Mouse (Mus musculus) forebrain, embryonic 15.5 days (tissue): ENCODE measurements around the gene Wiz. TPM values are rescaled to one million over a fixed set of nuclear protein-coding genes. Genes with fewer than 3 reads are reported as not detected.

Experiments
- ATAC-seq: fragments of 200-750 bp; cut with Nextera tagmentation; replicated peaks from 2 replicates; pipeline ENCODE4 v1.8.0; 2017; ENCODE audit warnings: mild to moderate bottlenecking, moderate TSS enrichment, moderate library complexity
- H3K27ac ChIP-seq: fragments of 300-500 bp; sonication (generic); replicated peaks from 2 replicates; pipeline ENCODE4 v1.5.1; 2015; ENCODE audit warnings: mild to moderate bottlenecking, inconsistent platforms
- H3K27me3 ChIP-seq: fragments of 300-500 bp; sonication (generic); 2 replicates; pipeline ENCODE4 v1.6.1; 2015; ENCODE audit warnings: inconsistent platforms
- H3K36me3 ChIP-seq: fragments of 300-500 bp; sonication (generic); 2 replicates; pipeline ENCODE4 v1.6.1; 2015; ENCODE audit warnings: mild to moderate bottlenecking, inconsistent platforms
- H3K4me1 ChIP-seq: fragments of 300-500 bp; sonication (generic); 2 replicates; pipeline ENCODE4 v1.6.1; 2015; ENCODE audit warnings: inconsistent platforms
- H3K4me2 ChIP-seq: fragments of 300-500 bp; sonication (generic); replicated peaks from 2 replicates; pipeline ENCODE4 v1.6.1; 2015; ENCODE audit warnings: mild to moderate bottlenecking, inconsistent platforms
- H3K4me3 ChIP-seq: fragments of 300-500 bp; sonication (generic); 2 replicates; pipeline ENCODE4 v1.5.1; 2015; ENCODE audit warnings: mild to moderate bottlenecking, inconsistent platforms
- H3K9ac ChIP-seq: fragments of 300-500 bp; sonication (generic); replicated peaks from 2 replicates; pipeline ENCODE4 v1.6.1; 2015; ENCODE audit warnings: mild to moderate bottlenecking, inconsistent platforms
- H3K9me3 ChIP-seq: fragments of 300-500 bp; sonication (generic); 2 replicates; pipeline ENCODE4 v1.6.1; 2016; ENCODE audit warnings: inconsistent platforms
- WGBS: fragments of 180-500 bp; shearing (Covaris S2); methylation state at CpG from one replicate; pipeline ENCODE4 v1.1.7; 2015; ENCODE audit warnings: mixed read lengths; 5-methylcytosine and 5-hydroxymethylcytosine counted together
- polyA plus RNA-seq: library from polyadenylated mRNA; unstranded; fragments of >200 nt; fragmentation: Nextera tagmentation; extraction: Ambion mirVana; gene quantifications from 2 replicates; pipeline ENCODE4 v1.2.1, GENCODE M21; 2015

Wiz gene
- polyA plus RNA-seq, 1 experiment from 2014 or later = 38.8 TPM

DNA sequence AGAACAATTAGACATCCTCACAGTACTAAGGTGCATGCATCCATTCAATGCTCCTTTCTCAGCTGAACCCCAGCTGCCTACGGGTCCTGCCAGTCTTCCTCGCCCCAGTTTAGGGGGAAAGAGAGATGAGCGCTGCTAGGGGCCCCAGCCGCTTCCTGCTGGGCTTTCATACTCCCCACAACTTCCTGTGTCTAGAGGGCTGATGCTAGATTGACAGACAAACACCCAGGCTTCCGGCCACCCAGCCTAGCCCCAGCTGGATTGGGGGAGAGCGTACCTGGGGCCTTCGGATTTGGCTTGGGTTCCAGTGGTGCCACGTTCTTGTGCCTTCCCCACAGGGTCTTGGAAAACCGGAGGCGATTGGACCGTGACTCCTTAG, 13.5 kb upstream of the Wiz start:
- ATAC-seq = no peak

DNA sequence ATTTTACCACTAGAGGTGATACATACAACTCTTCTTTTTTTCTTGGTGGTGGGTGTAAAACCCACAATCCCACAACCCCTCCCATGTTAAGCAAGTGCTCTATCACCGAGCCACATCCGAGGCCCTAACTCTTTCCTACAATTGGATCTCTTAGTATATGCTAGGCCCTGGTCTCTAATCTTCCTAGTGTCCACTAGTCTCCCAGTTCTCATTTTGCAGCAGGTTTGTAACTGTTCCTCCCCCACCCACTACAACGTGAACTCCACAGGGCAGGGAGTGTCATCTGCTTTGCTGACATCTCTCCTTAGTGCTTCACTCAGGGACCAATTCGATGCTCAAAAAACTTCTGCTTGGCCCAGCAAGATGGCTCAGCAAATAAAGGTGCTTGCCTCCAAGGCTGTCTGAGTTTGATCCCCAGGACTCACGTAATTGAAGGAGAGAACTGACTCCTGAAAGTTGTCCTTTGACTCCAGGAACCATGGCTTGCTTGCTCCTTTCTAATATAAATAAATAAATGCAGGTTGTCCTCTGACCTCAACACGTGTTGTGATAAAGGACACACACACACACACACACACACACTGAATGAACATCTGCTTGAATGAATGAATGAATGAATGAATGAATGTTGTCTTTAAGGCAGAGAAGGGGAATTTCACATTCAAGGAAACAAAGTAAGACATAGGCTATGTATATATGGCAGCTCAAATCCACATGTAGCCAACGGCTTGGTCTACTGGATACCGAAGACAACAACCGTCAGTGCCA, 13.0 kb upstream of the Wiz start:
- H3K4me2 ChIP-seq = no peak overlapping the region
- no peak for ATAC-seq
- 80% methylated on average over 9 of the region's 9 CpGs for WGBS
- no peaks in the 10 kb centered on the region for H3K4me1 ChIP-seq
- no peaks in the 10 kb centered on the region for H3K9me3 ChIP-seq
- H3K36me3 ChIP-seq = no peaks in the 10 kb centered on the region
- no peak overlapping the region for H3K4me3 ChIP-seq
- H3K27me3 ChIP-seq = peaks cover 19% of the 10 kb centered on the region
- no peak overlapping the region for H3K27ac ChIP-seq
- no peak overlapping the region for H3K9ac ChIP-seq

More for the DNA sequence above, 13.5 kb upstream of the Wiz start:
- Histone ChIP-seq H3K4me2 (no peak overlapping the region), H3K9ac (no peak overlapping the region), H3K27ac (no peak overlapping the region), H3K27me3 (peaks cover 13% of the 10 kb centered on the region), H3K4me3 (no peak overlapping the region), H3K36me3 (no peaks in the 10 kb centered on the region), H3K4me1 (no peaks in the 10 kb centered on the region), H3K9me3 (no peaks in the 10 kb centered on the region)
- 75% methylated on average over 11 of the region's 11 CpGs for WGBS

DNA sequence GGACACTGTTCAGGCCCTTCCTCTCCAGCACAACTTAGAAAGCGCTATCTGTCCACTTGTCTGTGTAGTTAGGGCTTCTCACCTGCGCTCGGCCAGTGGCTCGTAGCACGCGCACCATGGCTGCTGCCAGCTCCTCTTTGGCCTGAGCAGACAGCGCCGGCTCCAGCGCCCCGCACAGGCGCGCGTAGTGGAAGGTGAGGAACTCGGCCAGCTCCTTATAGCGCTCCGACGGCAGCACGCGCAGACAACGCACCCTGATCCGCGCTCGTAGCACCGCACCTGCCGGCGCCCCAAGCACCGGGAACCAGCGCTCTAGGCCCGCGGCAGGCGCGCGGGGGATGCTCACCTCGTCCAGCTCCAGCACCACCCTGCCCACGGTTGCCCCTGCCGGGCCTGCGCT, 7.0 kb upstream of the Wiz start:
- ATAC-seq = no peak
- Histone ChIP-seq H3K4me3 (peak overlapping the region; percentile 22), H3K27ac (no peak overlapping the region), H3K9ac (no peak overlapping the region), H3K27me3 (peaks cover 77% of the 10 kb centered on the region), H3K4me2 (peak overlapping the region; percentile 30), H3K9me3 (no peaks in the 10 kb centered on the region), H3K4me1 (peaks cover 6% of the 10 kb centered on the region; the same call in 1 of the 2 replicates), H3K36me3 (no peaks in the 10 kb centered on the region)
- 3% methylated on average over 37 of the region's 37 CpGs for WGBS

DNA sequence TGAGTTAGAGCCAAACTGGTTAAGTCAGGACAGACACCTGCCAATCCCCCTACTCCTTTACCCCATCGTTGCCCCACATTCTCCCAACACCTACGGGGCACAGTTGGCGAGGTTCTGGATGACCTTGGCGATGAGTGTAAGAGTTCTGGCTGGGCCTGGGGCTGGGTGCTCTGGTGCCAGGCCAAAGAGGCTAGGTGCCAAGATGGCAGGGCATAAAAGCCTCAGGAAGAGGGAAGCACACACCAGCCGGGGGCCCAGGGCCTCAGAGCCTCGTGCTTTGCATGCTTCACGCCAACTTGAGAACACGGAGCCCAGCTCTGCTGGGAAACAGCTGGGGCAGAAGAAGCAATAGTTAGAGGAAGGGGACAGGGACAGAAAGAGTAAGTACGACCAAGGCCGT, 4.7 kb upstream of the Wiz start:
- WGBS = 76% methylated on average over 10 of the region's 10 CpGs
- Histone ChIP-seq H3K4me2 (no peak overlapping the region), H3K4me1 (peaks cover 6% of the 10 kb centered on the region; the same call in 1 of the 2 replicates), H3K9me3 (no peaks in the 10 kb centered on the region), H3K9ac (no peak overlapping the region), H3K27me3 (peaks cover 78% of the 10 kb centered on the region), H3K36me3 (no peaks in the 10 kb centered on the region), H3K27ac (no peak overlapping the region), H3K4me3 (no peak overlapping the region)
- ATAC-seq = no peak

DNA sequence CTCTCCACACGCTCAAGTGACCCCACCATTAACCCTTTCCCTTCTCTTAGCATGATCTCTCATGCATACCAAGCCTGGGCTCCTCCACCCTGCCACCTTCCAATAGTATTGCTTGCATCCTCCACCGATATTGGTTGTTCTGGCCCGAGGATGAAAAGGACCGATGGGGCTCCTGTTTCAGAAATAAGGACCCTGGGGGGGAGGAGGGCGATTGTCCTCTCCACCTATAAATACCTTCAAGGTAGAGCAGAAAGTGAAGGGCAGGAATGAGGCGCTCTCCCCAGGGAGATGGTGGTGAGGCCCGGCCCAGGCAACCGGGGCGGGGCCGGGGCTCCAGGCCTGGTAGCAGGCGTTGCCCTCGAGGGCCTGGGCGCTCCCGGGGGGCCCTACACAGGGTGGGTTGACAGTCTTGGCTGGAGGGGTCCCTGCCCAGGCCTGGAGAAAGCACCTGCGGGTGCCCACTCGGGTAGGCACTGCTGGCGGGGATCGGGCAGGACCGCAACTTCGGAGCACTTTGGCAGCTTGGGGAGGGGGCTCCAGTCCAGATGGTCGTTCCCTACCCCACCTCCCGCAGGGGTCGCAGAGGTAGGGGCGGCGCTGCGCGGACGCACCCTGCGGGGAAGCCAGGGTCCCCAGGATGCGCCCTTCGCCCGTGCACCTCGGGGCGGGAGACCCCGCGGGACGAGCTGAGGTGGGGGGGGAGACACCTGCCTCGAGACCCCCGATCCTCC, 704 bp downstream of the Wiz start:
- Histone ChIP-seq H3K4me3 (peak overlapping the region; percentile 93), H3K36me3 (peaks cover 34% of the 10 kb centered on the region), H3K27me3 (peaks cover 28% of the 10 kb centered on the region), H3K4me2 (peak overlapping the region; percentile 94), H3K4me1 (peaks cover 22% of the 10 kb centered on the region), H3K9ac (peak overlapping the region; percentile 85), H3K9me3 (no peaks in the 10 kb centered on the region), H3K27ac (peak overlapping the region; percentile 85)
- 2% methylated on average over 34 of the region's 39 CpGs for WGBS
- ATAC-seq = peak; percentile 68

DNA sequence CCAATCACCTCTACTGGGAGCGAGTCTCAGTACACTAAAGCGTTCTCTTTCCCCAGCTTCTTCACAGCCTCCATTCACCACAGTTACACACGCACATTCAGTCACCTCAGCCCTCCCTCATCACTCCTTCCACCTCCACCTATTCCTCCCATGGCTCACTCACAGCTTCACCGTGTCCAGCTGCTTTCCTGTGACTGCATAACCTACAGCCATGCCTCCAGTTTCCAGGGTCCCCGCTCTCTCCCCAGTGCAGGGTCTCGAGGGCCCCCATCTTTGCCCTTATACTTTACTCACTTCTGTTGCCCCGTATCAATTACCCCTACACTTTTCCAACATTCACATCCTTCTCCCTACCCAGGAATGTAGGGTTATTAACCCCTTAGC, 1.3 kb downstream of the Wiz start:
- Histone ChIP-seq H3K9ac (peak overlapping the region; percentile 85), H3K27me3 (peaks cover 23% of the 10 kb centered on the region), H3K4me1 (peaks cover 22% of the 10 kb centered on the region), H3K4me2 (peak overlapping the region; percentile 94), H3K36me3 (peaks cover 38% of the 10 kb centered on the region), H3K9me3 (no peaks in the 10 kb centered on the region), H3K27ac (peak overlapping the region; percentile 85; the same call in 1 of the 2 replicates), H3K4me3 (peak overlapping the region; percentile 93)
- ATAC-seq = no peak; the same call in 1 of the 2 replicates
- WGBS = 35% methylated on average over 7 of the region's 7 CpGs

DNA sequence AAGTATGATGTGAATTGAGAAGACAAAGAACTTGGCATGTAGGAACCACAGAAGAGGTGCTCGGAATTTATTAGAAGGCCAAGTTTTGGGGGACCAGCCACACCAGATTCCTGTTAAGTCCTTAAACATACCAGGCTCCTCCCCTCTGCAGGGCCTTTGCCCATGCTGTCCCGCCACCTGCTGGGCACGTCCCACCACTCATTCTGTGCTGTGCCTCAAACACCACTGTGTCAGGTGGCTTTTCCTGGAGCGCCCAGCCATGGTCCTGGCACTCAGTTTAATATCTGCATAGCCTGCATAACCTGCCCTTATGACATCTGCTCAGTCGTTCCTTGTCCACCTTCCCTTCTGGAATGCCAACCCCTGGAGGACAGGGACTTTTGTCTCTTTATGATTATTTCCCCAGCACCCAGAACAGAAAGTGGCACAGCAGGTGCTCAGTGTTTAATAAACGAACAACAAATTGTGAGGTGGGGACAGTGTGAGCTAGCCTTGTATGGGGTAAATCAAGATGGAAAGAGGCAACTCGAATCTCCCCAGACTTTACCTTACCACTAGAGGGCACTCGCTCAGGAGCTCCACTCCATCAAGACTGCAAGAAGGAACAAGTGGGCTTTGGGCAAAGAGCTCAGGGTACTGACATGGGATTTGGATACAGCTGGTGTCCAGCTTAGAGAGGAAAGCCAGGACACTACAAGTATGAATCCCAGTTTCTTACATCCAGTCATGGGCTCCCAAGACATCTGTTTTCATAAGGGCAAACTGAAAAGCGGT, 2.4 kb downstream of the Wiz start:
- Histone ChIP-seq H3K4me2 (no peak overlapping the region), H3K4me1 (peaks cover 22% of the 10 kb centered on the region), H3K9ac (no peak overlapping the region), H3K4me3 (0 out of 2 replicates have a peak overlapping the region, but pooled peaks have one; percentile 93), H3K36me3 (peaks cover 40% of the 10 kb centered on the region), H3K27me3 (peaks cover 11% of the 10 kb centered on the region), H3K9me3 (no peaks in the 10 kb centered on the region), H3K27ac (no peak overlapping the region)
- 69% methylated on average over 9 of the region's 9 CpGs for WGBS
- ATAC-seq = no peak

DNA sequence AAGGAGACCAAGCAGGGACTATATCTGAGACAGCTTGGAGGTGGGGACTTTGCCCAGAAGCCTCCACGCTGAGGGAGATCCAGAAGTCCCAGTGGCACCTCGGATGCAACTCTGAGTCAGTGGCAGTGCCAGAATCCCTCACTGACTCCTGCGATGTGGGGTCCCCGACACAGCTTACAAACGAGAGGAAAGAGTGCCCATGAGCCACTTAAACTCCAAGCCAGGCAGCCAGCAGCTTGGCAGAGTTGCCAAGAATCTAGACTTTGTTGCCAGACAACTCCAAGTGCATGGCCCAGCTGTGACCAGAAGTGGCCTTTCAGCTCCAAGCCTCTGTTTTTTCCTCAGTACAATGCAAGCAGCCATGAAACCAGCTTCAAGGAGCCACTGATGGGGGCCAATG, 5.6 kb downstream of the Wiz start:
- H3K4me3 ChIP-seq = no peak overlapping the region
- H3K4me2 ChIP-seq = no peak overlapping the region
- no peak overlapping the region for H3K9ac ChIP-seq
- H3K9me3 ChIP-seq = no peaks in the 10 kb centered on the region
- ATAC-seq = no peak
- 71% methylated on average over 5 of the region's 5 CpGs for WGBS
- H3K27me3 ChIP-seq = no peaks in the 10 kb centered on the region
- H3K36me3 ChIP-seq = peaks cover 40% of the 10 kb centered on the region
- H3K27ac ChIP-seq = no peak overlapping the region
- H3K4me1 ChIP-seq = peaks cover 22% of the 10 kb centered on the region

DNA sequence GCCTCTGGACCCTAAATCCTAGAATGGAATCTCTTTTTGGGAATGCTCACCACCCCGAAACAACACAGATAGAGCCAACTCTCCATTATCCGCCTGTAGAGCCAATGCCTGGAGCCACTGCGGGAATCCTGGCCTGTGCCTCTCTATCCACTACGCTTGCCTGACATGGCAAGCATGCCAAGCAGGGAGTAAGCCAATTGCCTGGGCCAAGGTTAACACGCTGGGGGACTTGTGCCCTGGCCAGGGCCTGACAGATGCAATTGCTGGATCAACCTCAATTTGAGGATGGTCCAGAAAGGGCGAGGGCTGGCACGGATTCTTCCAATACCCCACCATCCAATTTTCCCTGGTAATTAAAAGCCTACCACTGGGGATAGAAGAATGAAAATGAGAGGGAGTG, 6.7 kb downstream of the Wiz start:
- 70% methylated on average over 7 of the region's 7 CpGs for WGBS
- H3K36me3 ChIP-seq = peaks cover 48% of the 10 kb centered on the region
- ATAC-seq = peak; percentile 39; the same call in 1 of the 2 replicates

DNA sequence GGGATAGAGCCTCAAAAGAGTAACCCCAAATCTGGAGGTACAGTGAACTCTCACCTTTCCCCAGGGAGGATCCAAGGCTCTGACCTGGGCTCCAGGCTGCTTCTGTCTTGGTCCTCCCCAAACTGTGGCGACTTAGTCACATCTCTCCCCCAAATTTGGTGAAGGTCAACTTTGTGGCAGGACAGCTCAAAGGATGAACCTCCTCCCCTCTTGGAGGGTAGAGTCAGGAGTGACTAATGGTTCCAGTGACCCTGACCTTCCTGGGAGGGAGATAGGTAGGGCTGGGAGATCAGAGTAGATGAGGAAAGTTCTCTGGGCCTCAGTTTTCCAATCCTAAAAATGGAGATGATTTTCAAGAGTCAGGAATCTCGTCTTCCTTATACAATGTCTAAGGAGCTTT, 10.5 kb downstream of the Wiz start:
- no peak overlapping the region for H3K27ac ChIP-seq
- ATAC-seq = no peak
- no peaks in the 10 kb centered on the region for H3K27me3 ChIP-seq
- no peaks in the 10 kb centered on the region for H3K4me1 ChIP-seq
- no peak overlapping the region for H3K9ac ChIP-seq
- 56% methylated on average over 2 of the region's 2 CpGs for WGBS
- H3K36me3 ChIP-seq = peaks cover 27% of the 10 kb centered on the region
- no peak overlapping the region for H3K4me2 ChIP-seq
- no peaks in the 10 kb centered on the region for H3K9me3 ChIP-seq
- no peak overlapping the region for H3K4me3 ChIP-seq

More for the DNA sequence above, 6.7 kb downstream of the Wiz start:
- no peaks in the 10 kb centered on the region for H3K27me3 ChIP-seq
- no peak overlapping the region for H3K27ac ChIP-seq
- H3K9me3 ChIP-seq = no peaks in the 10 kb centered on the region
- no peak overlapping the region for H3K4me2 ChIP-seq
- H3K9ac ChIP-seq = no peak overlapping the region
- peaks cover 12% of the 10 kb centered on the region for H3K4me1 ChIP-seq
- no peak overlapping the region for H3K4me3 ChIP-seq

DNA sequence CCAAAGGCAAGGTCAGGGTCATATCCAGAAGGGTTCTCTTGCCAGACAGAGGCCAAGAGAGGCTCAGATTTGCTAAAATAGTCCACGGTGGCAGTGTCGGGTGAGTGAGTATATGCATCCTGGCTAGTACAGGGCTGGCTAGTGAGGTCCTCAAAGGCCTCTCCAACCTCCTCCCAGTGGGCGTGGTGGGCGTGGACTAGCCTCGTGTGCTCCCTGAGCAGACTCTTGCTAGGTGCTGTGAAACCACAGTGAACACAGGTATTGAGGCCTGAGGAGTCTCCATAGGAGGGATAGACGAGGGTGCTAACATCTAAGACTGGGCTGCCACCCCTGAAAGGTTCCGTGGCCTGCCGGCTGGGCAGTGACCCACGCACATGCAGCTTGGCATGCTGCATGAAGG, 12.1 kb downstream of the Wiz start:
- no peak overlapping the region for H3K4me3 ChIP-seq
- no peaks in the 10 kb centered on the region for H3K9me3 ChIP-seq
- H3K4me1 ChIP-seq = no peaks in the 10 kb centered on the region
- no peaks in the 10 kb centered on the region for H3K27me3 ChIP-seq
- H3K9ac ChIP-seq = no peak overlapping the region
- no peak for ATAC-seq
- H3K36me3 ChIP-seq = peaks cover 18% of the 10 kb centered on the region
- no peak overlapping the region for H3K4me2 ChIP-seq
- no peak overlapping the region for H3K27ac ChIP-seq
- 84% methylated on average over 9 of the region's 9 CpGs for WGBS

DNA sequence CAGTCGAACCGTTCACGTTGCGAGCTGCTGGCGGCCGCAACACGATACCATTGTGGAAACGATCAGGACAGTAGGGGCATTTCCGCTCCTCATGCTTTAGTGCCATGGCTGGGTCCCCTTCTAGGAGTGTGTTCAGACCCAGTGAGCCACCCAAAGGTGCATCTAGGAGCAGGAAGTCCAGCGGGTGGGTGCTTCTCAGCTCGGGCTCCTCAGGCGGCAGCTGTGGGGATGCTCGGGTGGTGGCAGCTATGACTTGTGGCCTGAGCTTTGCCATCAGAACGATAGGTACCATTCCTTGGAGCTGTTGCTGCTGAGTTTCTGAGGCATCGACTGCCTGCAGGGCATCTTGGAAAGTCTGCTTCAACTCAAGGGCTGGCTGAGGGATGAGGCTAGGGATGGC, 12.8 kb downstream of the Wiz start:
- H3K4me2 ChIP-seq = no peak overlapping the region
- no peak overlapping the region for H3K4me3 ChIP-seq
- no peak for ATAC-seq
- H3K36me3 ChIP-seq = peaks cover 18% of the 10 kb centered on the region
- no peak overlapping the region for H3K9ac ChIP-seq
- no peak overlapping the region for H3K27ac ChIP-seq
- H3K9me3 ChIP-seq = no peaks in the 10 kb centered on the region
- no peaks in the 10 kb centered on the region for H3K27me3 ChIP-seq
- H3K4me1 ChIP-seq = no peaks in the 10 kb centered on the region
- 86% methylated on average over 15 of the region's 15 CpGs for WGBS
